Mouse (Mus musculus): Measurements from ENCODE around the gene Smarcal1. TPM values are rescaled to one million over a fixed set of nuclear protein-coding genes. Genes with fewer than 3 reads are reported as not detected.

Gene Smarcal1
- total and polyA plus RNA-seq, 3 experiments = 24.4 to 27.7 TPM; not detected in 1

DNA sequence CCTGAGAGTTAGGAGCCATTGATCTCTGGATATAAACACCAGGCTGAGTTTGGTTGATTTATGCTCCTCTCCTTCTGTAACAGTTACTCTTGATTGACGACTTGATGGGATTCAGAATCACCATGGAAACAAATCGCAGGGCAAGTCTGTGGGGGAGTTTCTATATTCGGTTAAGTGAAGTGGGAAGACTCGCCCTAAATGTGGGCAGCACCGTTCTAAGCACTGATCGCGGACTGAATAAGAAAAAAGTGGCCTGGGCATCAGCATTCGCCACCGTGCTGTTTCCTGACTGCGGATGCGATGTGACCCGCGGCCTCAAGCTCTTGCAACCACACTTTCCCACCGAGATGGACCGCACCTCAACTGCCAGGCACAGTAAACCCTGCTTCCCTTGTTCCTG is 4.7 kb upstream of the Smarcal1 start:
- H3K4me3 ChIP-seq (ENCODE audit: control insufficient read depth in 1 of 2, insufficient read depth in 1 of 2, low read depth in 2 of 2, low read length in 2 of 2) = no peak overlapping the region
- no peaks in the 10 kb centered on the region for H3K9me3 ChIP-seq (replicated peaks; ENCODE audit: insufficient read depth, low read length)
- TF ChIP-seq TBP (IDR thresholded peaks at IDR 0.05; ENCODE audit: low read depth, low read length) (no peak), GATA1 (IDR thresholded peaks at IDR 0.05; ENCODE audit: low read depth, low read length) (no peak), EP300 (IDR thresholded peaks at IDR 0.05; ENCODE audit: low read depth in 1 of 2, low read length in 2 of 2) (no peak), MEF2A (IDR thresholded peaks at IDR 0.05; ENCODE audit: extremely low read depth, insufficient replicate concordance, low read depth, low read length, poor library complexity, severe bottlenecking) (no peak), ZNF384 (IDR thresholded peaks at IDR 0.05; ENCODE audit: low read depth, low read length) (no peak), USF2 (IDR thresholded peaks at IDR 0.05; ENCODE audit: borderline replicate concordance in 1 of 2, insufficient read depth in 1 of 2, low read depth in 1 of 2, low read length in 2 of 2) (no peak), ETS1 (IDR thresholded peaks at IDR 0.05; ENCODE audit: low read depth, low read length) (no peak), UBTF (IDR thresholded peaks at IDR 0.05; ENCODE audit: borderline replicate concordance, insufficient read depth, low read depth, low read length) (no peak), MYB (IDR thresholded peaks at IDR 0.05; ENCODE audit: low read depth, low read length) (no peak), MAZ (IDR thresholded peaks at IDR 0.05; ENCODE audit: low read depth, low read length) (no peak), HCFC1 (IDR thresholded peaks at IDR 0.05; ENCODE audit: low read depth, low read length) (no peak)

DNA sequence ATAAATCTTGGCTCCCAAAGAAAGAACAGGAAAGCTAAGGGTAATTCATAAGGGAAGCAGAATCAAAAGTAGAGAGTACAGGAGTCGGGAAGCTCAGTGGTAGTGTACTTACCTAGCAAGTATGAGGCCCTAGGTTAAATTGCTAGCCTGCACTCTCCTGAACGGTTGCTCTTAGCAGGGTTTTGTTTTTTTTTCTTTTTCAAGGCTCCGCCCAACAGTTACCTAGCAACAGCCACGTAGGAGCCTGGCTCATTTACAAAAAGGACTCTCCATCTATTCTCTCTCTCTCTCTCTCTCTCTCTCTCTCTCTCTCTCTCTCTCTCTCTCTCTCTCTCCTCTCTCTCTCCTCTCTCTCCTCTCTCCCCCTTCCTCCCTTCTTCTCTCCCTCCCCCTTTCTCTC is 4.2 kb upstream of the Smarcal1 start:
- no peak overlapping the region for H3K4me3 ChIP-seq (ENCODE audit: control insufficient read depth in 1 of 2, insufficient read depth in 1 of 2, low read depth in 2 of 2, low read length in 2 of 2)
- no peak overlapping the region for H3K27ac ChIP-seq (ENCODE audit: control insufficient read depth, low read depth, low read length)
- H3K4me1 ChIP-seq (ENCODE audit: control insufficient read depth in 1 of 2, insufficient read depth in 2 of 2, low read length in 2 of 2) = no peaks in the 10 kb centered on the region; a peak in 1 of 4 replicates
- no peak for TF ChIP-seq POLR2A (IDR thresholded peaks at IDR 0.05; ENCODE audit: control insufficient read depth in 1 of 2, insufficient read depth in 1 of 2, low read depth in 1 of 2, low read length in 2 of 2, poor library complexity in 1 of 2)
- no peak for TF ChIP-seq UBTF (IDR thresholded peaks at IDR 0.05; ENCODE audit: borderline replicate concordance, insufficient read depth, low read depth, low read length)
- TF ChIP-seq ZNF384 (IDR thresholded peaks at IDR 0.05; ENCODE audit: low read depth, low read length) = peak; percentile 50; the same call in 1 of the 2 replicates
- no peak for TF ChIP-seq MXI1 (IDR thresholded peaks at IDR 0.05; ENCODE audit: low read depth, low read length)
- H3K27me3 ChIP-seq (ENCODE audit: control insufficient read depth in 1 of 2, insufficient read depth in 2 of 2, low read length in 2 of 2) = no peaks in the 10 kb centered on the region; a peak in 1 of 4 replicates
- peaks cover 1% of the 10 kb centered on the region; the same call in 1 of the 2 replicates for H3K79me2 ChIP-seq (ENCODE audit: control insufficient read depth, insufficient read depth, low read length, poor library complexity)
- H3K36me3 ChIP-seq (ENCODE audit: control insufficient read depth in 1 of 2, insufficient read depth in 2 of 2, low read length in 2 of 2) = peaks cover 0 to 4% of the 10 kb centered on the region in 2 experiments; a peak in 2 of 4 replicates
- DNase-seq (ENCODE audit: low read depth, low spot score) = no peak
- no peak overlapping the region for H3K9ac ChIP-seq (ENCODE audit: control insufficient read depth, low read depth, low read length, poor library complexity, severe bottlenecking)
- H3K9me3 ChIP-seq (replicated peaks; ENCODE audit: insufficient read depth, low read length) = no peaks in the 10 kb centered on the region

More for the DNA sequence above, 4.7 kb upstream of the Smarcal1 start:
- DNase-seq (ENCODE audit: low read depth, low spot score) = no peak
- Histone ChIP-seq H3K79me2 (ENCODE audit: control insufficient read depth, insufficient read depth, low read length, poor library complexity) (peaks cover 1% of the 10 kb centered on the region; the same call in 1 of the 2 replicates), H3K27me3 (ENCODE audit: control insufficient read depth in 1 of 2, insufficient read depth in 2 of 2, low read length in 2 of 2) (no peaks in the 10 kb centered on the region; a peak in 1 of 4 replicates), H3K27ac (ENCODE audit: control insufficient read depth, low read depth, low read length) (no peak overlapping the region), H3K4me1 (ENCODE audit: control insufficient read depth in 1 of 2, insufficient read depth in 2 of 2, low read length in 2 of 2) (no peaks in the 10 kb centered on the region; a peak in 1 of 4 replicates), H3K36me3 (ENCODE audit: control insufficient read depth in 1 of 2, insufficient read depth in 2 of 2, low read length in 2 of 2) (peaks cover 0 to 4% of the 10 kb centered on the region in 2 experiments; a peak in 2 of 4 replicates), H3K9ac (ENCODE audit: control insufficient read depth, low read depth, low read length, poor library complexity, severe bottlenecking) (no peak overlapping the region)
